Comparison of ENCODE assay signal across 23 mouse cellular contexts in genomic region chr3:137716573-137717157, GRCm38 (mm10). TPM values are rescaled to one million over a fixed set of nuclear protein-coding genes. Genes with fewer than 3 reads are reported as not detected.
DNase-seq lines count a peak whose midpoint lies in the region; ATAC-seq and TF ChIP-seq lines count a peak whose summit lies in the region.
"Had no signal": no experiment of that assay in that cellular context is flagged by ENCODE, and none has a peak within 500 bp of the region (broad histone marks: within the 10 kb centered on the region; RNA-seq: fewer than 3 reads in every experiment).

No protein-coding gene starts in this region.

- in situ Hi-C loops in Patski (cut with MboI; ENCODE audit: low pct_unique_long_range_greater_than_20kb) = no loop called here

- DNase-seq in Patski (ENCODE audit: low read depth, low spot score) = peak; percentile 85
- peak; percentile 46 to 50 for DNase-seq in kidney, adult 8-10 months
- DNase-seq in kidney, postnatal 25 days = peak; percentile 66 to 69
- DNase-seq in hindbrain, embryonic 14.5 days (ENCODE audit: low spot score) = no peak
- DNase-seq in urinary bladder, postnatal 36 days (ENCODE audit: low spot score in 2 of 2) = no peak
- DNase-seq: B cell, adult 2 months; cerebellum, postnatal 10 days; gastrocnemius, postnatal 36 days; heart, postnatal 4 days; lung, adult 2 months; lung, postnatal 36 days; right cerebral cortex, adult 18-20 months had no signal

- no peaks in the 10 kb centered on the region for H3K36me3 ChIP-seq in forebrain, embryonic 13.5 days (ENCODE audit: poor library complexity, severe bottlenecking)
- H3K36me3 ChIP-seq in forebrain, embryonic 16.5 days (ENCODE audit: control insufficient read depth, insufficient read depth) = no peaks in the 10 kb centered on the region
- H3K36me3 ChIP-seq in hindbrain, embryonic 14.5 days (replicated peaks; ENCODE audit: control insufficient read depth, insufficient read depth) = no peaks in the 10 kb centered on the region
- H3K36me3 ChIP-seq: embryonic facial prominence, embryonic 13.5 days; heart, embryonic 15.5 days; limb, embryonic 10.5 days; liver, embryonic 12.5 days had no signal

- no peak overlapping the region for H3K4me3 ChIP-seq in forebrain, embryonic 13.5 days
- H3K4me3 ChIP-seq in forebrain, embryonic 16.5 days (replicated peaks; ENCODE audit: low read length) = no peak overlapping the region
- H3K4me3 ChIP-seq in hindbrain, embryonic 14.5 days (replicated peaks; ENCODE audit: low read length) = no peak overlapping the region
- H3K4me3 ChIP-seq: embryonic facial prominence, embryonic 13.5 days; heart, embryonic 15.5 days; limb, embryonic 10.5 days; liver, embryonic 12.5 days had no signal

- CTCF ChIA-PET in Patski (lab: Charles Lee) = interaction anchor here (0.8 to 3.5 kb wide), 5 partner anchors 10 to 155 kb away, joined by 3 to 19 read pairs (median 3); no protein-coding TSS in a partner anchor

- no peak overlapping the region for H3K9ac ChIP-seq in forebrain, embryonic 13.5 days
- H3K9ac ChIP-seq in forebrain, embryonic 16.5 days (replicated peaks; ENCODE audit: low read depth, low read length) = no peak overlapping the region
- H3K9ac ChIP-seq in hindbrain, embryonic 14.5 days = no peak overlapping the region
- H3K9ac ChIP-seq: embryonic facial prominence, embryonic 13.5 days; heart, embryonic 15.5 days; liver, embryonic 12.5 days had no signal

- no peak overlapping the region for H3K4me2 ChIP-seq in forebrain, embryonic 13.5 days
- no peak overlapping the region for H3K4me2 ChIP-seq in forebrain, embryonic 16.5 days (ENCODE audit: low read length)
- H3K4me2 ChIP-seq in hindbrain, embryonic 14.5 days (replicated peaks) = no peak overlapping the region
- H3K4me2 ChIP-seq: embryonic facial prominence, embryonic 13.5 days; heart, embryonic 15.5 days; liver, embryonic 12.5 days had no signal

- H3K27me3 ChIP-seq in forebrain, embryonic 13.5 days = no peaks in the 10 kb centered on the region
- no peaks in the 10 kb centered on the region for H3K27me3 ChIP-seq in forebrain, embryonic 16.5 days (replicated peaks; ENCODE audit: control insufficient read depth, insufficient read depth, low read length)
- H3K27me3 ChIP-seq in Patski = no peaks in the 10 kb centered on the region
- no peaks in the 10 kb centered on the region for H3K27me3 ChIP-seq in hindbrain, embryonic 14.5 days (ENCODE audit: control insufficient read depth, insufficient read depth, low read length)
- H3K27me3 ChIP-seq: embryonic facial prominence, embryonic 13.5 days; heart, embryonic 15.5 days; liver, embryonic 12.5 days had no signal

- peaks cover 12% of the 10 kb centered on the region; the same call in 1 of the 2 replicates for H3K4me1 ChIP-seq in forebrain, embryonic 13.5 days
- 0 out of 2 replicates have a peak, but pooled peaks cover 4% of the 10 kb centered on the region for H3K4me1 ChIP-seq in forebrain, embryonic 16.5 days (replicated peaks; ENCODE audit: control insufficient read depth, insufficient read depth, low read length)
- no peaks in the 10 kb centered on the region for H3K4me1 ChIP-seq in hindbrain, embryonic 14.5 days (replicated peaks; ENCODE audit: control insufficient read depth, insufficient read depth, low read length)
- H3K4me1 ChIP-seq: embryonic facial prominence, embryonic 13.5 days; heart, embryonic 15.5 days; limb, embryonic 10.5 days; liver, embryonic 12.5 days had no signal

- ATAC-seq in forebrain, embryonic 13.5 days = peak; percentile 82; the same call in 1 of the 2 replicates
- no peak for ATAC-seq in forebrain, embryonic 16.5 days
- peak; percentile 52 for ATAC-seq in Patski
- no peak for ATAC-seq in hindbrain, embryonic 14.5 days (ENCODE audit: low FRiP score)
- ATAC-seq: hindbrain, embryonic 16.5 days; intestine, embryonic 16.5 days; liver, embryonic 12.5 days had no signal

- H3K27ac ChIP-seq in forebrain, embryonic 13.5 days = no peak overlapping the region
- no peak overlapping the region for H3K27ac ChIP-seq in forebrain, embryonic 16.5 days (ENCODE audit: low read length)
- H3K27ac ChIP-seq in hindbrain, embryonic 14.5 days = no peak overlapping the region
- H3K27ac ChIP-seq: embryonic facial prominence, embryonic 13.5 days; heart, embryonic 15.5 days; limb, embryonic 10.5 days; liver, embryonic 12.5 days; stomach, postnatal 0 days had no signal

- no peaks in the 10 kb centered on the region for H3K9me3 ChIP-seq in forebrain, embryonic 13.5 days (replicated peaks)
- H3K9me3 ChIP-seq in forebrain, embryonic 16.5 days (ENCODE audit: control insufficient read depth, low read length) = no peaks in the 10 kb centered on the region
- no peaks in the 10 kb centered on the region for H3K9me3 ChIP-seq in hindbrain, embryonic 14.5 days (ENCODE audit: control insufficient read depth, low read length)
- H3K9me3 ChIP-seq: embryonic facial prominence, embryonic 13.5 days; heart, embryonic 15.5 days; limb, embryonic 10.5 days; liver, embryonic 12.5 days had no signal

- no peak for TF ChIP-seq CTCF in Patski (IDR thresholded peaks at IDR 0.05)

- WGBS in forebrain, embryonic 13.5 days = 18% methylated on average over 3 of the region's 3 CpGs
- 11% methylated on average over 3 of the region's 3 CpGs for WGBS in forebrain, embryonic 16.5 days
- 50% methylated on average over 3 of the region's 3 CpGs for WGBS in hindbrain, embryonic 14.5 days

- POLR2A ChIA-PET in Patski (lab: Charles Lee) = no interaction called here

RNA-seq across cellular contexts. Expression of gene Gm21962, which starts 45.3 kb away (rescaled TPM):
- not detected in 2 replicates for polyA plus RNA-seq in forebrain, embryonic 13.5 days (2015; fragmentation: Nextera tagmentation; extraction: Ambion mirVana)
- polyA plus RNA-seq in forebrain, embryonic 16.5 days (2015; fragmentation: Nextera tagmentation; extraction: Ambion mirVana) = not detected in 2 replicates
- not detected for polyA plus RNA-seq in Patski (2021)
- not detected in 2 replicates for polyA plus RNA-seq in hindbrain, embryonic 14.5 days (2014; fragmentation: Nextera tagmentation; extraction: Ambion mirVana)
- polyA plus RNA-seq: embryonic facial prominence, embryonic 13.5 days; heart, embryonic 15.5 days; hindbrain, embryonic 16.5 days; intestine, embryonic 16.5 days; limb, embryonic 10.5 days; liver, embryonic 12.5 days; lung, adult 2 months; neural tube, embryonic 11.5 days; stomach, postnatal 0 days; thymus, postnatal 0 days had no signal

Comparison
In these comparisons a context has a peak if more than half of its experiments do, and no peak if none do; other contexts are left out.
1. ATAC-seq: peak in forebrain, embryonic 13.5 days (single experiment) and Patski (single experiment); none in forebrain, embryonic 16.5 days (single experiment) and hindbrain, embryonic 14.5 days (single experiment).
2. DNase-seq: peak in Patski (single experiment), kidney, adult 8-10 months (2 of 2) and kidney, postnatal 25 days (2 of 2); none in hindbrain, embryonic 14.5 days (single experiment) and urinary bladder, postnatal 36 days (0 of 2).